Mouse (Mus musculus): ENCODE measurements around the gene Myrfl. TPM values are rescaled to one million over a fixed set of nuclear protein-coding genes. Genes with fewer than 3 reads are reported as not detected.

The Myrfl gene
- total and polyA plus RNA-seq, 2 experiments from 2014 or later, result 0.23 TPM; not detected in 1

DNA sequence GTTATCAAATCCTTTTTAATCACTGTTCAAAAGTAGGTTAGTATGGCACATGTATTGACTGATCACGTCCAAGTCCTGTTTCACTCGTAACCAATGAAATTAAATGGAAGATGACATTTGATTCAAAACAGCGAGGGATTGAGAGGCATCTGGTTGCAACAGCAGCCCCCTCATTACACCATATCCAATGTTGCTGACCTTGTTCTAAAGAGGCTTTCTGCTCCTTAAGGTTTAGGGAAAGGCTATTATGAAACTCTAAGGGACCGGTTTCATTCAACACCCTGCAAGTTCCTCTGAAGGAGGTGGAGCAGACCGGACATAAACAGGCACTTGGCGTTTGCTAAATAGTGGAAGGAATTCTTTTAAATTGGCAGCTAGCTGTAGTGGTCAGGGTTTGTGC, 2.2 kb downstream of the Myrfl start:
- no peaks in the 10 kb centered on the region for H3K9me3 ChIP-seq (replicated peaks; ENCODE audit: control insufficient read depth, low read length)
- no peak overlapping the region for H3K4me2 ChIP-seq (ENCODE audit: low read depth, low read length)
- no peaks in the 10 kb centered on the region for H3K36me3 ChIP-seq (replicated peaks; ENCODE audit: control insufficient read depth, insufficient read depth, low read length)
- H3K27me3 ChIP-seq (ENCODE audit: control insufficient read depth, insufficient read depth, low read length), result no peaks in the 10 kb centered on the region
- no peak overlapping the region for H3K27ac ChIP-seq (ENCODE audit: low read depth)
- no peak overlapping the region for H3K4me3 ChIP-seq (ENCODE audit: low read depth, low read length)
- WGBS, result 74% methylated on average over 6 of the region's 6 CpGs
- H3K9ac ChIP-seq (replicated peaks; ENCODE audit: low read depth, low read length), result no peak overlapping the region
- no peak for ATAC-seq (ENCODE audit: insufficient read depth, low read depth)
- no peaks in the 10 kb centered on the region for H3K4me1 ChIP-seq (ENCODE audit: control insufficient read depth, insufficient read depth)
- TF ChIP-seq CTCF (IDR thresholded peaks at IDR 0.05; ENCODE audit: low read depth), result no peak
- TF ChIP-seq EP300 (IDR thresholded peaks at IDR 0.05; ENCODE audit: low read depth), result no peak
- DNase-seq (ENCODE audit: low spot score), result no peak

DNA sequence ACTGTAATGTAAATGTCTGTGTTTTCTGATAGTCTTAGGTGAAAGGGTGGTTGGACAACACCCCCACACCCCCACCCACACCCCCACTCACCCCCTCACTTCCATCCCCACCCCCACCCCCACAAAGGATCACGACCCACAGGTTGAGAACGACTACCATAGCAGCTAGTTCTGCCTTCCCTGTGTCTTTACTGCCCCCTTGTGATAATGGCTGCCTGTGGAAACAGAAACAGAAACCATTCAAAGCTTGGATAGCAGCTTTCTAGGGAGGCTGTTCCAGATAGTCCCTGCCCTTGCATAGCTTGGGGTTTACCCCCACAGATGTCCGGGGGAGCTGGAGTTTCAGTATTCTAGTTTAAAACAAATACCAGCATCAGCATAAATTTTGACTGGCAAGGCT, 3.0 kb downstream of the Myrfl start:
- H3K27ac ChIP-seq (ENCODE audit: low read depth), result no peak overlapping the region
- peak; percentile 78 for TF ChIP-seq CTCF (IDR thresholded peaks at IDR 0.05; ENCODE audit: low read depth)
- TF ChIP-seq EP300 (IDR thresholded peaks at IDR 0.05; ENCODE audit: low read depth), result no peak
- no peaks in the 10 kb centered on the region for H3K4me1 ChIP-seq (ENCODE audit: control insufficient read depth, insufficient read depth)
- 13% methylated on average over 3 of the region's 3 CpGs for WGBS
- H3K36me3 ChIP-seq (replicated peaks; ENCODE audit: control insufficient read depth, insufficient read depth, low read length), result no peaks in the 10 kb centered on the region
- no peaks in the 10 kb centered on the region for H3K9me3 ChIP-seq (replicated peaks; ENCODE audit: control insufficient read depth, low read length)
- H3K9ac ChIP-seq (replicated peaks; ENCODE audit: low read depth, low read length), result no peak overlapping the region
- H3K4me3 ChIP-seq (ENCODE audit: low read depth, low read length), result no peak overlapping the region
- H3K4me2 ChIP-seq (ENCODE audit: low read depth, low read length), result no peak overlapping the region
- no peaks in the 10 kb centered on the region for H3K27me3 ChIP-seq (ENCODE audit: control insufficient read depth, insufficient read depth, low read length)
- ATAC-seq (ENCODE audit: insufficient read depth, low read depth) (no peak), DNase-seq (ENCODE audit: low spot score) (peak; percentile 16)

DNA sequence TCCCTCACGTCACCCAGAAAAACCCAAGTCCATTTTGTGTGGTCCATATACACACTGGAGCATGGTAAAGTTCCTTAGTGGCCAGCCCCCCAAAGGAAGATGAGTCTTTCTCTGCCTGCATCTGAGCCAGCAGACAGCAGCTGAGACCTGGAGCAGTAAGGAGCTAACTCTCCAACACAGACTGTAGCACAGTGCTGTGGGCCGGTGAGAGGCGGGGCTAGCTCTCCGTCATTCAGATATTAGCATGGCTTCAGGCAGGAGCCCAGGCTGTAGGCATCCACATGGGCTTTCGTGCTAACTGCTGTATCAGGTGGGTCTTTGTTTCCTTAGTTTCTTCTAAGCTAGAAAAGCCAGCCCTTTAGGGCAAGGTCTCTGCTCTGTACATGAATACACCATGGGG, 6.1 kb downstream of the Myrfl start:
- no peak for ATAC-seq (ENCODE audit: insufficient read depth, low read depth)
- DNase-seq (ENCODE audit: low spot score), result no peak
- Histone ChIP-seq H3K4me3 (ENCODE audit: low read depth, low read length) (no peak overlapping the region), H3K9me3 (replicated peaks; ENCODE audit: control insufficient read depth, low read length) (no peaks in the 10 kb centered on the region), H3K4me2 (ENCODE audit: low read depth, low read length) (no peak overlapping the region), H3K4me1 (ENCODE audit: control insufficient read depth, insufficient read depth) (no peaks in the 10 kb centered on the region), H3K36me3 (replicated peaks; ENCODE audit: control insufficient read depth, insufficient read depth, low read length) (no peaks in the 10 kb centered on the region), H3K27me3 (ENCODE audit: control insufficient read depth, insufficient read depth, low read length) (no peaks in the 10 kb centered on the region), H3K27ac (ENCODE audit: low read depth) (no peak overlapping the region), H3K9ac (replicated peaks; ENCODE audit: low read depth, low read length) (no peak overlapping the region)
- TF ChIP-seq EP300 (IDR thresholded peaks at IDR 0.05; ENCODE audit: low read depth), result no peak
- TF ChIP-seq CTCF (IDR thresholded peaks at IDR 0.05; ENCODE audit: low read depth), result no peak
- 57% methylated on average over 5 of the region's 5 CpGs for WGBS

DNA sequence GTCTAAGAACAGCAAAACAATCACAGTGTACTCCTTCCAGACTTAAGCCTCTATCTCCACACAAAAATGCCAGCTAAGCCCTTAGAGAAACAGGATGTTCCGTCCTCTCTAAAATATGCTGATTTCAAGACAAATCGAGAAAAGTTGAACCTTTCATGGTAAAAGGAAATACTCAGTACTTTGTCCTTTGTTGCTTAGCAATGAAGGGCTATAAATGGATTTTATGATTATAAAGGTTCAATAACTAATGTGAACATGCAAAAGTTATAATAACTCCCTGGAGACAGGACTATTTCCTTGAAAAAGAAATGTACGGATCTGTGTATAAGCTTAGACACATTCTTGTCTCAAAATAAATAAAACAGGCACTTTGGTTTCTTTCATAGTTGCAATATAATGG, 12.2 kb downstream of the Myrfl start:
- no peak overlapping the region for H3K4me2 ChIP-seq (ENCODE audit: low read depth, low read length)
- no peaks in the 10 kb centered on the region for H3K4me1 ChIP-seq (ENCODE audit: control insufficient read depth, insufficient read depth)
- H3K9me3 ChIP-seq (replicated peaks; ENCODE audit: control insufficient read depth, low read length), result no peaks in the 10 kb centered on the region
- no peaks in the 10 kb centered on the region for H3K27me3 ChIP-seq (ENCODE audit: control insufficient read depth, insufficient read depth, low read length)
- WGBS, result 57% methylated on average over 3 of the region's 3 CpGs
- H3K9ac ChIP-seq (replicated peaks; ENCODE audit: low read depth, low read length), result no peak overlapping the region
- H3K27ac ChIP-seq (ENCODE audit: low read depth), result no peak overlapping the region
- no peak overlapping the region for H3K4me3 ChIP-seq (ENCODE audit: low read depth, low read length)
- ATAC-seq (ENCODE audit: insufficient read depth, low read depth) (no peak), DNase-seq (ENCODE audit: low spot score) (no peak)
- no peak for TF ChIP-seq CTCF (IDR thresholded peaks at IDR 0.05; ENCODE audit: low read depth)
- no peak for TF ChIP-seq EP300 (IDR thresholded peaks at IDR 0.05; ENCODE audit: low read depth)
- no peaks in the 10 kb centered on the region for H3K36me3 ChIP-seq (replicated peaks; ENCODE audit: control insufficient read depth, insufficient read depth, low read length)

DNA sequence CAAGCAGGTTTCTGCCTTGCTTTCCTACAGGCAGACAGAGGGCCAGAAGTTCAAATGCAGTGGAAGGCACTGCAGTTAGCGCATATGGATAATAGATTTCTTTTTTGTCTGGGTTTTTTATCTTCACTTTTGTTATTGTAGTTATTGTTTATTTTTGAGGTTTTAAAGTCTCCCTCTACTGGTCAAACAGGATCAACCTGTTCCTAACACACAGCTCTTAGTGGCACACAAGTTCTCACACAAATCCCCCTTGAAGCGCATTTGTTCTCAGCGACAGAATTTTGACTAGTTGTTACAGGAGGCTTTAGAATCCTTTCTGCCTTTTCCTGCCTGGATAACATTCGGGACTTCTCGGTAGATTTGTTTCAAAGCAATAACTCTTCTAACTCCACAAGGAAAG, 13.2 kb downstream of the Myrfl start:
- Histone ChIP-seq H3K36me3 (replicated peaks; ENCODE audit: control insufficient read depth, insufficient read depth, low read length) (no peaks in the 10 kb centered on the region), H3K27me3 (ENCODE audit: control insufficient read depth, insufficient read depth, low read length) (no peaks in the 10 kb centered on the region), H3K9me3 (replicated peaks; ENCODE audit: control insufficient read depth, low read length) (no peaks in the 10 kb centered on the region), H3K27ac (ENCODE audit: low read depth) (no peak overlapping the region), H3K4me3 (ENCODE audit: low read depth, low read length) (no peak overlapping the region), H3K4me1 (ENCODE audit: control insufficient read depth, insufficient read depth) (no peaks in the 10 kb centered on the region), H3K9ac (replicated peaks; ENCODE audit: low read depth, low read length) (no peak overlapping the region), H3K4me2 (ENCODE audit: low read depth, low read length) (no peak overlapping the region)
- DNase-seq (ENCODE audit: low spot score) (no peak), ATAC-seq (ENCODE audit: insufficient read depth, low read depth) (no peak)
- 75% methylated on average over 5 of the region's 5 CpGs for WGBS
- TF ChIP-seq EP300 (IDR thresholded peaks at IDR 0.05; ENCODE audit: low read depth) (no peak), CTCF (IDR thresholded peaks at IDR 0.05; ENCODE audit: low read depth) (no peak)

DNA sequence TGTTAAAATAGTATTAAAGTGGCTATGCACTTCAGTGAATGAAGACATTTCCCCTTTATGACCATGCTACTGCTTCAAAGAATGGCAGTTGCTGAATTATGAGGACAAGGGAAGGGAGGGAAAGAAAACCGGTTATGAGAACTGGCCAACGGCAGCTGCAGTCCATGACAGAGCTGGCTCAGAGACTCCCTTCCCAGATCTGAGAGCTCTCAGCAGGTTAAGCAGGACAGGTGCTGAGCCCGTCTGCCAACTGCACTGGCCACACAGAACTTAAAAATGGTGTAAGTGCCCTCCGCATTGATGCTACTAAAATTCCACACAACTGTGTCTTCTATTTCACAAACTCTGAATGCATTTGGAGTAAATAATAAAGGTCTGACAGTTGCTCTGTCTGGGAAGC, 19.3 kb downstream of the Myrfl start:
- no peak overlapping the region for H3K4me2 ChIP-seq (ENCODE audit: low read depth, low read length)
- WGBS, result 82% methylated on average over 4 of the region's 4 CpGs

More for the DNA sequence above, 19.3 kb downstream of the Myrfl start:
- no peaks in the 10 kb centered on the region for H3K9me3 ChIP-seq (replicated peaks; ENCODE audit: control insufficient read depth, low read length)
- H3K9ac ChIP-seq (replicated peaks; ENCODE audit: low read depth, low read length), result no peak overlapping the region
- H3K4me3 ChIP-seq (ENCODE audit: low read depth, low read length), result no peak overlapping the region
- TF ChIP-seq CTCF (IDR thresholded peaks at IDR 0.05; ENCODE audit: low read depth) (no peak), EP300 (IDR thresholded peaks at IDR 0.05; ENCODE audit: low read depth) (no peak)
- H3K27me3 ChIP-seq (ENCODE audit: control insufficient read depth, insufficient read depth, low read length), result no peaks in the 10 kb centered on the region
- no peak overlapping the region for H3K27ac ChIP-seq (ENCODE audit: low read depth)
- H3K4me1 ChIP-seq (ENCODE audit: control insufficient read depth, insufficient read depth), result no peaks in the 10 kb centered on the region
- ATAC-seq (ENCODE audit: insufficient read depth, low read depth) (no peak), DNase-seq (ENCODE audit: low spot score) (no peak)
- H3K36me3 ChIP-seq (replicated peaks; ENCODE audit: control insufficient read depth, insufficient read depth, low read length), result no peaks in the 10 kb centered on the region
